Mouse (Mus musculus) embryonic facial prominence, embryonic 10.5 days (tissue): ENCODE results near the gene Olfr1167. TPM values are rescaled to one million over a fixed set of nuclear protein-coding genes. Genes with fewer than 3 reads are reported as not detected.
"Not testable (repeated sequence)": the region's sequence is repeated elsewhere in the genome, so short reads cannot be mapped to it uniquely, and the experiment has no call there.

Experiments used
- DNase-seq: peaks from one replicate; pipeline ENCODE4 v3.0.0-alpha.2; 2017; ENCODE audit warnings: low spot score
- H3K27ac ChIP-seq: fragments of 300-500 bp; sonication (generic); replicated peaks from 2 replicates; pipeline ENCODE4 v1.5.1; 2016; ENCODE audit warnings: mild to moderate bottlenecking
- H3K27me3 ChIP-seq: fragments of 300-500 bp; sonication (generic); replicated peaks from 2 replicates; pipeline ENCODE4 v1.6.1; 2016; ENCODE audit warnings: low read depth, mild to moderate bottlenecking; ENCODE audit not compliant: poor library complexity, severe bottlenecking
- H3K36me3 ChIP-seq: fragments of 300-500 bp; sonication (generic); replicated peaks from 2 replicates; pipeline ENCODE4 v1.6.1; 2016; ENCODE audit warnings: mild to moderate bottlenecking, moderate library complexity
- H3K4me1 ChIP-seq: fragments of 300-500 bp; sonication (generic); 2 replicates; pipeline ENCODE4 v1.6.1; 2016
- H3K4me3 ChIP-seq: fragments of 300-500 bp; sonication (generic); 2 replicates; pipeline ENCODE4 v1.5.1; 2016; ENCODE audit warnings: mild to moderate bottlenecking, moderate library complexity
- H3K9me3 ChIP-seq: fragments of 300-500 bp; sonication (generic); 2 replicates; pipeline ENCODE4 v1.6.1; 2016; ENCODE audit warnings: mild to moderate bottlenecking
- WGBS: fragments of 180-500 bp; shearing (Covaris S2); methylation state at CpG from one replicate; pipeline ENCODE4 v1.1.7; 2016; 5-methylcytosine and 5-hydroxymethylcytosine counted together
- polyA plus RNA-seq: library from polyadenylated mRNA; unstranded; fragments of >200 nt; fragmentation: Nextera tagmentation; extraction: Ambion mirVana; gene quantifications from 2 replicates; pipeline ENCODE4 v1.2.1, GENCODE M21; 2016

Gene Olfr1167
- not detected in 2 replicates for polyA plus RNA-seq

DNA sequence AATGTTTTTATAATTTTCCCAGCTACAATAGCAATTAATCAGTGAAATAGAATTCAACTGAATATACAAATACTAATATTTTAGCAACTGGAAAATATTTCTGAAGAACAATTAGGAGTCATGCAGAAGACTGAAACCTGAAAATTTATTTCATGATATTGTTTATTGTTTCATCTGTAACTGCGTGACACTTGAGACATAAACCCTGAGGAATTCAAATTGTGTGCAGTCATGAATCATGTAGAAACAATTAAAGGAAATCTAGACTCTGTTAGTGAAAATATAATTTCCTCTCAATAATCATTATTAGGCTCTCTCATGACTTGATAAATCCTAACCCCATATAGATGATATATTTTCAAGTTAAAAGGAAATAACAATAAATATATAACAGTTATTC lies at the start of gene Olfr1167:
TSS of gene Olfr1167 (minus strand) at position 101 of the 400 bp plus-strand sequence.
- not testable (repeated sequence) for H3K27me3 ChIP-seq, H3K36me3 ChIP-seq, H3K9me3 ChIP-seq, H3K27ac ChIP-seq, DNase-seq, H3K4me1 ChIP-seq, H3K4me3 ChIP-seq
- WGBS: 87% methylated on average over 1 of the region's 1 CpGs

DNA sequence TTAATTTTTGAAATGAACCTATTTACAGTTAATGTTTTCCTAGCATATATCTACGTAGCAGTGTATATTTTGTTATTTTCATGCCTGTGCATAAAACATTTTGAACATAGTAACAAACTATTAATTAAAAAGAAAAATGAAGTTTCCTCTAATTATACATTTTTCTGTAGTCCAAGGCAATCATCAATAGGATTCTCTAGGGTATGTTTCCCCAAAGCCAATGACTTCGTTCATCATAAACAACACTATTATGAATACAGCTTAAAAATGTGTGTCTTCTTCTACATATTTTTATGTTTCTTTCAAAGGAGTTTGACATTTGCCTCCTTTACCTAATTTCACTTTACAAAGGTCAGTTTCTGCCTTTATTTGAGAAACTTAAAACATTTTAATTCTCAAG lies 26.6 kb upstream of the Olfr1167 start, which contains the start of gene Olfr1168:
TSS of gene Olfr1168 (plus strand) at position 301 of the 400 bp plus-strand sequence.
- WGBS: 84% methylated on average over 2 of the region's 2 CpGs
- Histone ChIP-seq H3K36me3 (no peaks in the 10 kb centered on the region), H3K9me3 (no peaks in the 10 kb centered on the region), H3K4me1 (no peaks in the 10 kb centered on the region), H3K4me3 (no peak within 1 kb of the TSS), H3K27me3 (no peaks in the 10 kb centered on the region), H3K27ac (no peak within 1 kb of the TSS)
- no peak for DNase-seq

DNA sequence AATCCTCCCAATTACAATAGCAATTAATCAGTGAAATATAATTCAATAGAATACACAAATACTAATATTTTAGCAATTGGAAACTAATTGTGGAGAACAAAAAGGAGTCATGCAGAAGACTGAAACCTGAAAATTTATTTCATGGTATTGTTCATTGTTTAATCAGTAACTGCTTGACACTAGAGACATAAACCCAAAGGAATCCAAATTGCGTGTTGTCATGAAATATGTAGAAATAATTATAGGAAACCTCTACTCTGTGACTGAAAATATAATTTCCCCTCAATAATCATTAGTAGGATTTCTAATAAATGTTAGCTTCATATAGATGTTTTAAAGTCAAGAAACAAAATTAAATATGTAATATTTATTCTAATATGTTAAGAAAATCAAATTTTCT lies 26.8 kb downstream of the Olfr1167 start, which contains the start of gene Olfr1166:
TSS of gene Olfr1166 (minus strand) at position 101 of the 400 bp plus-strand sequence.
- WGBS: 87% methylated on average over 1 of the region's 1 CpGs
- Histone ChIP-seq H3K4me3 (no peak within 1 kb of the TSS), H3K9me3 (no peaks in the 10 kb centered on the region), H3K4me1 (no peaks in the 10 kb centered on the region), H3K27me3 (no peaks in the 10 kb centered on the region), H3K36me3 (no peaks in the 10 kb centered on the region), H3K27ac (no peak within 1 kb of the TSS)
- DNase-seq: no peak

Other genes with a start within 250 kb of the Olfr1167 start
- not detected in 2 replicates for gene Olfr1155, start 210.1 kb downstream of the Olfr1167 start, polyA plus RNA-seq
- gene Olfr1156, start 202.1 kb downstream of the Olfr1167 start, polyA plus RNA-seq: not detected in 2 replicates
- not detected in 2 replicates for gene Olfr1157, start 186.9 kb downstream of the Olfr1167 start, polyA plus RNA-seq
- not detected in 2 replicates for gene Olfr74, start 180.5 kb downstream of the Olfr1167 start, polyA plus RNA-seq
- not detected in 2 replicates for gene Olfr1158, start 165.1 kb downstream of the Olfr1167 start, polyA plus RNA-seq
- not detected in 2 replicates for gene Olfr1160, start 146.9 kb downstream of the Olfr1167 start, polyA plus RNA-seq
- not detected in 2 replicates for gene Olfr1161, start 132.4 kb downstream of the Olfr1167 start, polyA plus RNA-seq
- 0.05 TPM in 1 of 2 replicates, not detected in the other for gene Olfr73, start 117.5 kb downstream of the Olfr1167 start, polyA plus RNA-seq
- gene Olfr1162, start 104.1 kb downstream of the Olfr1167 start, polyA plus RNA-seq: not detected in 2 replicates
- not detected in 2 replicates for gene Olfr1163, start 83.4 kb downstream of the Olfr1167 start, polyA plus RNA-seq
- gene Olfr1164, start 61.2 kb downstream of the Olfr1167 start, polyA plus RNA-seq: not detected in 2 replicates
- not detected in 2 replicates for gene Olfr1166, start 26.9 kb downstream of the Olfr1167 start, polyA plus RNA-seq
- not detected in 2 replicates for gene Olfr1168, start 26.7 kb upstream of the Olfr1167 start, polyA plus RNA-seq
- not detected in 2 replicates for gene Olfr1170, start 73.1 kb upstream of the Olfr1167 start, polyA plus RNA-seq
- not detected in 2 replicates for gene Olfr1173, start 124.7 kb upstream of the Olfr1167 start, polyA plus RNA-seq
- gene Olfr1174-ps, start 159.9 kb upstream of the Olfr1167 start, polyA plus RNA-seq: not detected in 2 replicates
- not detected in 2 replicates for gene Olfr1175-ps, start 172.0 kb upstream of the Olfr1167 start, polyA plus RNA-seq
- not detected in 2 replicates for gene Olfr1176, start 181.5 kb upstream of the Olfr1167 start, polyA plus RNA-seq
- gene Olfr1177-ps, start 191.3 kb upstream of the Olfr1167 start, polyA plus RNA-seq: not detected in 2 replicates
- gene Olfr1178, start 231.9 kb upstream of the Olfr1167 start, polyA plus RNA-seq: not detected in 2 replicates